Mouse (Mus musculus) naive thymus-derived CD4-positive, alpha-beta T cell, adult 2 months (primary cell): ENCODE results near the gene Zfp827.

Experiments
- DNase-seq: peaks from one replicate; pipeline ENCODE4 v3.0.0-alpha.2; 2011; ENCODE audit warnings: low read depth

The Zfp827 gene

DNA sequence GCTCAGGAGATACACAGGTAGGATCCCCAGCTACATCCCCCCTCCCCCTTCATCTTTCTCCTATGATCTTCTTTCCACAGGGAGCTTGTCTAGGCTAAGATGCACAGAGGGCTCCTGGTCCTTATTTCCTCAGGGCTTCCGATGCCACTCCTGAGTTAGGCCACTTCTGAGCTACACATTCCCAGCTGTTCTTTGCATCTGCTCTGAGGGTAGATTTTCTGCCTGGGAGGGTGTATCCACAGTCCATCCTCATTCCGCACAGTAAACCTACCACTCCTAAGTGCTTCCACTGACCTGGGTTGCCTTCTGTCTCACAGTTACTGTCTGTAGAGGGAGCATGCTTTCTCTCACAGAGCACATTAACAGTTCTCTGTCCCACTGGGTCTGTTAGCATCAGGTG is 37.7 kb downstream of the Zfp827 start:
- DNase-seq, result no peak

DNA sequence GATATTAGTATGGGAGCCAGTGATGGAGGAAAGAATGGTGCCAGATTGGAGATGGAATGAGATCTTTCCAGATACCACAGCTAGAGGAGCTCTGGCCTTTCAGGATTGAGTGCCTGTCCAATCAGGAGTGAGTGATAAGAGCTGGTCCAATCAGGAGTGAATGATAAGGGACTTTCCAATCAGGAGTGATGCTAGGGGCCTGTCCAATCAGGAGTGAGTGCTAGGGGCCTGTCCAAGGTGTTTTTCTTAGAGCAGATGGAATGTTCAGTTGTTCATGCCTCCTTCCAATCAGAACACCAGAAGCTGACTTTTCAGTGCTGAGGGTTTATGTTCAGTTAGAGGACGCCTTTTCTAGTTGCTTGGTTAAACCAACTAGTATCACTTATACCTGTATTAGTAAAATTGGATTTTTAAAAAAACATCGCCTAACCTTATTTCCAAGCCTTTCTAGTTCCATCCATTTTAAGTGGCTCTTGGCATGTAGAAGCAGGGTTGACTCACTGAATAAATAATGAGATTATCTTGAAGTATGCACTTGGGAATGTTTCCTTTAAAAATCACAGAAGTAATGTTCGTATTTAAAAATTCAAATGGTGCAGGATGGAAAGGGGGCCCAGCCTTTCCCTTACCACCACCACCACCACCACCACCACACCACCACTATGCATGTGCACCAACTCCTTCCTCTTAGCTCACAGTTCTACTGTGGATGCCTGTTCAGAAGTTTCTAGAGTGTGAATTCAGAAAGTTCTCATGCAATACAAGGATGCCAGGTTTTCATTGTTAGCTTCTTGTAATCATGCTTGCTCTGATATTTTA is 39.8 kb downstream of the Zfp827 start:
- DNase-seq, result no peak

DNA sequence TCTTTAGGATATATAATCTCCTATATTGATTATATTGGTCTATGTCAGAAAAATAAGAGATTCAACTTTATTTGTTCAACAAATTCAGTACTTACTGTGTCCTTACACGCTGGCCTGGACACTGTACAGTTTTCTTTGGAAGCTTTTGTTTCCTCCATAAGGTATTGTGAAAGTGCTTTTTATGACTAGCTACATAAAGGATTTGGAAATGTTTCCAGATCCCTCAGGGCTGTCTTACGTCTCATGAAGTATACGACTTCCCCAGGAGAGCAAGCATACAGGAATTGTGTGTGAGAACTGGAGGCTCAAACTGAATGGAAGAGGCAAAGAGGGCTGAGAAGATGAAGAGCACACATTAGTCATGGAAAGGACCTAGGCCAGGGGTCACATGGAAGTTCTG is 45.1 kb downstream of the Zfp827 start:
- DNase-seq, result no peak

DNA sequence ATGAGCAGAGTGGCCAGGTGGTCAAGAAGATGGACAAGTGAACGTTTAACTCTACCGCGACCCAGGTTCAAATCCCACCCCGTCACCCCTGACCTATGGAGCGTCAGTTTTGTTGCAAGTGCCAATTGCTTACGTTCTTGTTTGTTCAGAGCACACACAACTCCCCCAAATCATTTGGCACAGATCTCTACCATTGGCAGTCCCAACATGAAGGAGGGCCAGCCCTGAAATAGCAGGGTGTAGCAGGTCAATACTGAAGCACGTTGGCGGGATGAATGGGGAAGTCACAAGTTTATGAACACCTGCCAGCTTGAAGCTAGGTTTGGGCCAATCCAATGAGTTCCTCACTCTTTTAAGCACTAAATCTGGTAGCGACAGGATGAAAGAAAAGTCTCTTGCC is 46.7 kb downstream of the Zfp827 start:
- DNase-seq, result no peak

DNA sequence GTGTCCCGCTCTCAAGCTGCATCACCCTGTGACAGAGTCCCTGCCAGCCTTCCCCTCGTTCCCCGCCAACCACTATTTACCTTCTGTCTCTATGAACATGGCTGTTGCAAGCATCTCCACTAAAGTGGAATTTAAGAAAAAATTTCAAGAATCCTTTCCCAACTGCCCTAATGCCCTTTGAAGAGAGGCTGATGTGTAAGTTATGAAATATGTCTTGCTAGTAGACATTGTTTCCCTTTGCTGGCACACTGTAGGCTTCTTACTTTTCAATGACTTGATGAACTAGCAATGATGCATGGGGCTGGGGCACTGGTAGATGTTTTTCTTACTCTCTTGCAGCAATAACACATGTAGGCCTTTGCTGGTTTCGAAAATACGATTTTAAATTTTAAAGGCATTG is 49.0 kb downstream of the Zfp827 start:
- DNase-seq, result no peak

DNA sequence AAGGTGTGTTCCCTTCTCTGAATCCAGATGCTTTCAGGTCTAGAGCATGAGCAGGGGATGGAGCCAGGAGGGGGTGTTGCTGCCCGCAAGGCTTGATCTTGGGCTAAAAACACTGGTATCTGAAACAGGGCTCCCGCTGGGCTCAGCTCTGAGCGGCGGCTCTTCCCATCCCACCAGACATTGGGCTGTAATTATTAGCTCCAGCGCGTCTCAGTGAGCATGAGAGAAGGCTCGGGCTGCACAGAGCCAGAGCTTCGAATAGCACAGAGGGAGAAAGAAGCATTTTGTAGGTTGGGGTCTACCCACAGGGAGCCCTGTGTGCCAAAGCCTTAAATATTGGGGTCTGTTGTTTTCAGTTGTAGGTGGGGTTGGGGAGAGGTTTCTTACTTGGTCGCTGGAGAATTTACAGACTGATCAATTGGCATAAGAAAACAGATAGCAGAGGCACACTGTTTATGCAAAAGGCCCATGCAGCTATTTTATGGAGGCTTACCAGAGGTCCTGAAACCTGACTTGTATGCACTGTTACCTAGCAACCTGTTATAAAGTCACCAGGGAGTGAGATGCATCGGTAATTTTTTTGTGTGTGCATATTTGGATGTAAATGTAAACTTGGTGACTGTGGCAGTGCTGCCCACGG is 50.4 kb downstream of the Zfp827 start:
- no peak for DNase-seq

DNA sequence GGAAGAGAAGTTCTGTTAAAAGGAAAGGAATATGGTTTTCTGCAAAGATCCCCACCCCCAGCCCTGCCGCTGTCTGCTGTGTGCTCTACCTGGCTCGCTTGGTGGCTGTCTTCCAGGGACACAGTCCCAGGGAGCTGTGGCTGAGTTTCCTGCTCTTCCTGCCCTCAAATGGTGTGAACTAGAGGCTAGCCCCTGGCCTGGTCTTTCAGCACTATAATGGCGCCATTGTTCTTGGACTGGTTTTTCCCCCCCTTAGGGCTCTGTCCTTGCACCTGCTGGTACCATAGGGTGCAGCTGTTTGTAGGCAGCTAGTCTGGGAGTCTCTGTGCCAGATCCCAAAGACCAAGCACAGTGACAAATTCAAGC is 50.9 kb downstream of the Zfp827 start:
- DNase-seq, result no peak

DNA sequence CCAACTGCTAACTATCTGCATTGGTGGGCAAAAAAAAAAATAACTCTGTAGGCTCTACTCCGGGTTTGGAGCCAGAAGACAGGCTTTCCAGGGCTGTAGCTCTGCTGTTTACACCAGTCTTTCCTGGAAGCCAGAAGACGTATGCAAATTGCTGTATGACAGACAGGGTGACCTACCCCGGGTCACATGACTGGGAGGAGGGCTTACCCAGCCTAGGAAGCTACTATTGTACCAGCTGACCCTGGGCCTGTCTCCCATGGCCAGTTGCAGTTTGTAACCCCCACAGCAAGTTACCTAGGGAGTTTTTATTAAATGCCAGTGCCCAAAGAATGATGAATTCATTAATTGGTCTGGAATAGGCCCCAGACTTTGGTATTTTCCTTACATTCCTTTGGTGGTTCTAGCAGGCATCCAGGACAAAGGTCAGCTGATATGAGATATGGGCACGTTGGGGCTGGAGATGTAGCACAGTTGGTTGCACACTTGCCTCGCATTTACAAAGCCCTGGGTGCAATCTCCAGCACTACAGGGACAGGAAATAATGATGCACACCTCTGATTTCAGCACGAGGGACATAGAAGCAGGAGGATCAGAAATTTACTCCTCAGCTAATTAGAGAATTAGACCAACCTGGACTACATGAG is 52.0 kb downstream of the Zfp827 start:
- DNase-seq, result no peak

DNA sequence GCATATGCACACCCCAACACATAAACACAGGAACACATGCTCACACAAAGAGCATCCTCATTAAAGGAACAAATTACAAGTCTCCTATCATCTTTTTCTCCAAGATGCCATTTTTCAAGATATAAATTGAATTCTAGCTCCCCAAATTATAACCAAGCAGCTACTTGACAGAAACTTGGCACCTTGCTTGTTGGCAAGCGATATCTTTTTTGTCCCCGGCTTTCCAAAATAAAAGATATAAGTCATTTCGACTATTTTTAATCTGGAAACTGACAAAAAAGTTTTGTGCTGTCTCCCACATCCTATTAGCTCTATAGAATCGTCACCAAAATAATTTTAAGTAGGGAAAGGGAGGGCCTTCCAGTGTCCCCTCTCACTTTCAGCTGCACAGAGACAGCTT is 53.1 kb downstream of the Zfp827 start:
- DNase-seq, result no peak

DNA sequence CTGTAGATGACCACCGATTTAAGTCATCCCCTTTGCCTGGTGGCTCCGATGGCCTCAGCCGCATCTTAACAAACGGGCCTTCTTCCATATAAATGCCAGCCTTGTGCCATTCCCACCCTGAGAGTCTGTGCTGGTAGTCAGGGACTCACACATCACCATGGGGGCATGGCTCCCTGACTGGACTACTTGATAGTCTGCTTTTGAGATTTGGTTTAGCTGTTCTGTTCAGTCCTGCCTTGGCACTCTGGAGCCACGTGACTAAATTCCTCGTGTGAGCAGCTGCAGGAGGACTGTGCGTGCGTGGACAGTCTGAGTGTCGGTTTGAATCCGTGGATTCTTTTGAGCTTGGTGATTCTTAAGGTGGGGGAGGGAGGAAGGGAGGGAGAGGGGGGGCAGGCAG is 53.7 kb downstream of the Zfp827 start:
- no peak for DNase-seq

DNA sequence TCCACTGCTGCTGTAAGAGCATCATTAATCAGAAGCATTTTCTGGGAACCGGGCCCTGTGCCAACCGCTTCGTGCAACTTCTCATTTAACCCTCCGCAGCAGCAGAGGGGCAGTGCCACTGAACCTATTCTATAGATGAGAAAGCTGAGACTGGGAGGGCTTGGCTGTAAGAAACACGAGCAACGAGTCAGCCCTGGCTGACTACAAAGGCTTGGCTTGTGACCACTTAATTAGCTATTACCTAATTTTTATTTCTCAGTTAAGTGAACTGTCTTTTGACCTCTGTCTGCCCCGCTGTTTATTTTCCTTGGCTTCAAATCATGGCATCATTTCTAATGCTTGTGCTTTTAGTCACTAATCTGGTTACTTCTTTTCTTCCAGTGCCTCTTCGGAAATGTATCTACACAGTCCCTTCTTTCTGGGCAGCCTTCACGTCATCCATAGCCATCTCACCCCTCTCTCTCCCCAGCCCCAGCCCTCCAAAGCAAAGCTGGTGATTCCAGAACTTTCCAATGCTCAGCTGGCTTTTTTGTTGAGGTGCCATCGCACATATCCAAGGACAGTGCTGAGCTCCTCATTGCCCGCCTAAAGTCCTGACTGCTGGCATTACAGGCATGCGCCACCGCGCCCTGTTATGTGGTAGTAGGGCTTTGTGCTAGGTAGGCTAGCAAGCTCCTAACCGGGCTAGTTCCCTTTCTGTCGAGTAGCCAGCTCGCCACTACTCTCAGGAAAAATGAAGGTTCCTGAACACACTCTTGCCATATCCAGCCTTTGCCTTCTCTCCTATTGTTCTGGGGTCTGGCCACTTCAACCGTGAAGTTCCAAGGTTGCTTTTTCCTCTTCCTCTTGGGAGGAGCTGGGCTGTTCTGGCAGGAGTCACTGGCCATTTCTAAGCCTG is 55.5 kb downstream of the Zfp827 start:
- no peak for DNase-seq

DNA sequence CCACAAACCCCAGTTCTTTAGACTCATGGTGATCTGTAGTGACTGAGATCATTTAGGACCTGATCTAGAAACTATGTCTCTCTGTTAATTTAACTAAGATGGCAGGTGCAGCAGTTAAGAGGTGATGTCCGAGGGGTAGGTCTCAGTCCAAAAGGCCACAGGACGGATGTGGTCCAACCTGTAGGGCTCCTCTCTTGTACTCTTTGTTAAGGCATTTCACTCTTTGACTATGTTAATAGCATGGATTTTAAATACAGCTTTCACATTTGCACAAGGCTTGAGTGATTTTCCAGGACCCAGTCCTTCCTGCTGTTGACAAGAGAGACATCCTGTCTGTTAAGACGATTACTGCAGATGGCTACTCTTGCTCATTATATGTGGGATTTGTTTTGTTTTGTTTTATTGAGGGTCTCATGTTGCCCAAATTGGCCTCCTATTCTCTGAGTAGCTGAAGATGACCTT is 56.2 kb downstream of the Zfp827 start:
- DNase-seq, result no peak

DNA sequence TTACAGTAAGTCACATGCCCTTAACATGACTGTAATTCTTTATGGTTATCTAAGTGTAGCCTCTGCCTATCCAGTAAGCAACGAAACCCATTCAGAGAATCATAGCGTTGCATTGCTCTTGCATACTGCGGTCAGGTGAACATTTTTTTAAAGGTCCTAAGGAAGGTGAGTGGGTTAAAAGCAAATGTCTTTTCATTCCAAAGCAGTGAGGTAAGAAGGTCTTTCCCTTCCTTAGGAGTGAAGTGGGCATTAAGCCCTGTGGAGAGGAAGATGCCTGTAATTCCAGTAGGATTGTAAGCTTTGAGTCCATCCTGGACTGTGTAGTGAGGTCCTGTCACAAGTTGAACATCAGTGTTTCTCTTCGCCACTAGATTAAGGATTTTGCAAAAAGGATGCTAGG is 66.2 kb downstream of the Zfp827 start:
- no peak for DNase-seq

DNA sequence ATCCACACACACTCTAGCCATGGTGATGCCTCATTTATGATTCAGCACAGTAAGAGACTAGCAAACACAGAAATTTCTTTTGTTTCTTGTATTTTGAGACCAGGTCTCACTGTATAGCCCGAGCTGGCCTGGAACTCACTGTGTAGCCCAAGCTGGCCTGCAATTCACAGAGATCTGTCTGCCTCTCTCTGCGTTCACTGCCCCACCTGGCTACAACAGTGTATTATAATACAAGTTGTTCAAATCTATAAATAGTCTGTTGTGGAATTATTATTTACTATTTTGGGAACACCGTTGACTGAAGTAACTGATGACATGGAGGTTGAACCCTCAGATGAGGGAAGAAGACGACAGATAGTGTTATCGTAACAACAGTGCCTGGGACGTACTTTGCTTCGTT is 66.9 kb downstream of the Zfp827 start:
- no peak for DNase-seq

DNA sequence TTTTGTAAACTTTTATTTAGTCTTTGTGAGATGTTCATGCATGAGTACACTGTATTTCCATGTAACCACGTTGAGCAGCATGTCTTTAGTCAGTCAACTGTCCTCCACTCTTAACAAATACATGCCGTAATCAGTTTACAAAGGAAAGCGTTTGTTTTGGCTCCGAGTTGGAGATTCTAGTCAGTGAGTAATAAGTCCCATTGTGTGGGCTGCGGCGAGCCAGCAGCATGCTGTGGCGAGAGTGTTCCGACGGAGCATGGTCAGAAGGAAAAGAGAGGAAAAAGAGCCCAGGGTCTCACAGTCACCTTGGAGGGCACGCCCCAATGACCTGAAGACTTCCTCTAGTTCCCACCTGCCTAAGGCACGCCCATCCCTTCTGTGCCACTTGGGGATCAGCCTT is 68.7 kb downstream of the Zfp827 start:
- DNase-seq, result no peak

DNA sequence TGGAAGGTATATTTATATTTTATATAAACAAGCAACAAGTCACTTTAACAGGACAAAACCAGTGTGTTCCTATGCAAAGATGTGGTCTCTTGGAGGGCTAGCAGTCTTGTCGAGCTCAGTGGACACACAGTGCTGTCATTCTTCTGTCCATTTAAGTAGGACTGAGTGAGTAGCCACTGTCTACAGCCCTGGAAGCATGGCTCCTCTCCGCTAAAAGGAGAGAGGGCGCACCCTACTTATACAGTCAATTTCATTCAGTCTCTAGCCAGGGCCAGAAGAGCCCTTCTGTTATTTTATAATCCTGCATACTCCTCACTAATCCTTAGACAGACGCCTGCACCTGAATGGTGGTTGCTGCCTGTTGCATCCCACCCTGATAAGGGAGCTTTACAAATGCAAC is 74.5 kb downstream of the Zfp827 start:
- DNase-seq, result no peak

DNA sequence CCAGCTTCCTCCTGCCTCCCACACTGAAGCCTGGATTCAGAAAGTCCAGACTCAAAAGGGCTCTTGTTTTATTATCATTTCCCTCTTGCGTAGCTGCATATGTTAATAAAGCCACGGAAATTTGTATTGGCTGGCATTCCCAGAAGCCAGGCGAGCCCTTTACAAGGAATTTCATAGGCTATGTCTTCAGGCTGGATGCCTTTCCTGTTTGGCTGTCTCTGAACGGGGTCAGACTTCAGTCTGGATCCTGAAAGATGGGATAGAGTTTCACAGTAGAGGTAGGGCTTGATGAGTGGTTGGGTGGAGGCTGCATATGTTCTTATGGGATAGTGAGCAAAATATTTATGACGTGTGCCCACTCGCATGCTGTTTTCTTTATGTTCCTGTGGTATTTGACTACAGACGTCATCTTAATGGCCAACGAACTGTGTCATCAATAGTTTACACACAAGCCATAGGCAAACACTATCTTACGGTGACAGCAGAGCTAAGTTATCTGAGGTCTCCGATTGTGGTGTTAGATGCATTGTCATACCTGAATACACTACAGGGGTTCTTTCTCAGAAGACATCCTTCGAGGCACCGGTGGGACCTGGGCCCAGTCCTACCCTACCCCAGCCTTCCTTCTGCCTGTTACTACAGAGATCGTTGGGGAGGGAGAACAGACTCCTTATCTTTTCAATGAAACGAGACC is 75.1 kb downstream of the Zfp827 start:
- no peak for DNase-seq

DNA sequence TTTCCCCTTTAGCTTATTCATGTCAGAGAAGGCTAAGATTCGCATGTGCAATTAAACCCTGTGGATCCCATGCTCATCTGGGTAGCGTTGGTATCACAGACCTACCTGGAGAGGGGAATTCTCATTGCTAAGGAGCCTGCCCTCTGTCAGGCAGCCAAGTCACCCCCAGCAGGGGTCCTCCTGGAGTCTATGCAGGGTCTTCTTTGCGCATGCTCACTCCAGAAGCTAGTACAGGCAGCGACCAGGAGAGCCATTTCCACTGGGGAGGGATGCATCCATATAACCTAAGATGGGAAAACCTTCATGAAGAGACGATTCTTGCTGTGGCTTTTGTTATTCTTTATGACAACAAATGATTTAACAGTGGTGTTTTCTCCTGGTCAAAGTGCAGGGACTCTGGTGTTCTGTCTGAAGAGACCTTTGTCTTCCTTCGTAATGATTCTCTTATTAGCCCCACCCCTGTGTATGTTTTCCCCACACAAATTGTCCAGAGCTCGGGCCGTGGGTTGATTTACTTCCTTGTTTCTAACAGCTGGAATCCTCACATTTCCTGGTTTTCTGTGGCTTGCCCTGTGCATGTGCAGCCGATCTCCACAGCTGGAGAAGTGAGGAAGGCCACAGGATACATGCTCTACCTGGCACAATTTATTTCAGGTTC is 75.8 kb downstream of the Zfp827 start:
- DNase-seq, result no peak

DNA sequence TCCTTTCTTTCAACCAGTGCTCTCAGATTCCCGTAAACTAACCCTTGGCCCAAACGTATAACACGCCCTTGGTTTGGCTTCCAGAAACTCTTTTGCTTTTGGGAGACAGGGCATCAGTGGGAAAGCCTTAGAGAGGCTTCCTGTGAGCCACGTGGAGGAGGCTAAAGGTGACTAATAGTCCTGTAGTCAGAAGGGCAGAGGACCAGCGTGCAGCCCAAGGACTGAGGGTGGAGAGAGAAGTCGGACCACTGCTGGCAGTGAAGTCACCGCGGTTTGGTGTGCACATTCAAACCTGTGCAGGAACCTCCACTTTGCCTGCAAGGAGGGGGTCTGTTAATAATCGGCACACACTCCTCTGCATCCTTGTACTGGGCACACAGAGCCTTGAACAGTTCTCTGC is 76.4 kb downstream of the Zfp827 start:
- no peak for DNase-seq

DNA sequence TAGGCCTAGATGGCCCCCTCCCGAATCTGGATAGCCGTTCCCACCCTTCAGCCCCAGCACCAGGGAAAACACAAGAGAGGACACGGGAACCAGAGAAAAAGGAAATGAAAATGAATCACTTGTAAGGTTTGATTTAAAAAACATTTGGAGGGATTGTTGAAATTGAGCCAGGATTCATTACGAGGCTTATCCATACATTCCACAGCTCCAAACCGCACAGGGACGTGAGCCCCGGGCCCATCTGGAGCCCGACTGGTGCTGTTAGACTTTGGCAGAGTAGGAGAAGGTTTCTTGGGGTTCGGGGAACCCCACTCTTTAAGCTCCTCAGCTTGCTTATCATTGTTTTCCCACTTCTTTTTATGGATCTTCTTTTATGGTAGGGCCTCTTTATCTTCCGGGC is 76.9 kb downstream of the Zfp827 start:
- DNase-seq, result no peak

DNA sequence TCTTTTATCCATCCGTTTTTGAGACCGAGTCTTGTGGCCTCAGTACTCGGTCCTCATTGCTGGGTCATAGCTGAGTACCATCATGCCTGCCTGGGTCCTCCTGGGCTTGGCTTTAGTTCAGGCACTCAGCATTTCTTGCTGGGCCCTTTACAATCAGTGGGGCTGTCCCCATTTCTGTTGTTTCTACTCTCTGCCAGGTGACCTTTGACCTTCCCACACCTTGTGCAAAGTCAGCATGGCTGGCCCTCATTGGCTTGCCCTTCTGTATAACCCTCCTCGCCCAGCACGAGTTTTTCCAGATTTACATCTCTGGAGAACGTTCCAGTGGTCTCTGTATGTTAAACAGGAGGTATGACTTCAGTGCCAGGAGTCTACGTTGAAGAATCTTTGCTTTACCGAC is 83.2 kb downstream of the Zfp827 start:
- DNase-seq, result no peak
